Mouse (Mus musculus): ENCODE measurements at regions not wholly inside any gene's neighbourhood (a gene's known extent, or its start where the extent isn't known, plus 50 kb on each side); places are given as distances from the start of the nearest gene placed in this dataset.
"Not testable (repeated sequence)": the region's sequence is repeated elsewhere in the genome, so short reads cannot be mapped to it uniquely, and the experiment has no call there.

DNA sequence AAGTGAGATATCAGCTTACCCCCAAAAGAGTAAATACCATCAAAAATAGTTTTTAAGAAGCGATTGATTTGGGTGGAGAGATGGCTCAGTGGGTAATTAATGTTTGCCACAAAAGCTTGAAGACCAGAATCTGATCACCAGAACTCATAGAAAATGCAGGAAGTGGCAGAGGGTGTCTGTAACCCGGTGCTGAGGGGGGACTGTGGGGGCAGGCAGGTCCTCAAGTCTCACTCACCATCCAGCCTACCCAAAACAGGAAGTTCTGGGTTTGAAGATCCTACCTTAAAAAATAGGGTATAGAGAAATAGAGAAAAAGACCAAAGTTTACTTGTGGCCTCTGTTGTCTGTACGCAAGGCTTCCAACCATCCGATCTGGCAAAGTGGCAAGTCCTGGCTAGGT, 190.3 kb upstream of the Plcz1 start:
- no peak for DNase-seq (ENCODE audit: low spot score in 2 of 2)

DNA sequence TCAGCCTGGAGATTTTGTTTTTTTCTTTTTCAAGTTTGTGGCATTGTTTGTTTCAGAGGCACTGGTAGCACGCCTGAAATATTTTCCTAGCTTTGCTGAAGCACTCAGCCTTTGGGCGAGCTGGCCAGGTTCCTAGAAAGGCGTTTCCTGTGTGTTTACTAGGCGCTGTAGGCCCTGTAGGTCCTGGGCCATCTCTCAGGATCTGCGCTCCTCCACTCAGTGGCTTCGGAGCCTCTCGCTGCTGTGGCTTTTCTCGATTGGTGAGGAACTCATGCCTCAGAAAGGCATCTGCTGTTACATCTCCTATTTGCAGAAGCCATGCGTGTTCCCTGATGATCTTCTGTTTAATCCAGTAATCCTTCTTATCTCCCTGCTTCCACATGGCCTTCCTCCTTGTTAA, 188.0 kb upstream of the Plcz1 start:
- DNase-seq (ENCODE audit: low spot score in 2 of 2), result no peak

DNA sequence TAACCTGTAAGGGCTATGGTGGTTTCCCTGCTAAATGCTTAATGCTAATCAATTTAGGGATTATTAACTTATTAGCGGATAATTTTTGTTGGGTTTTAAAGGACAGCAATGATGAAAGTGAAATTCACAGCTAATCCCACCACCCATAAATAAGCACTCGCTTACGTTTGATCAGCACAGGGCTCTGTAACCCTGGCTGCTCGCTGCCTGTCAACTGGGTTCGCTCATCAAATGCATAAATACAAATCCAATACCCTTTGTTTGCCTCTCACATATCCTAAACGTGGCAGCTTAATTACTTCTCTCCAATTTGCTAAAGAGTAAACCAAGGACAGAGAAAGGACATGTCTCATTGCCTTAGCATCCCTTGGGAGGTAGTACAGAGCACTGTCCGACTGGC, 187.5 kb upstream of the Plcz1 start:
- DNase-seq (ENCODE audit: low spot score in 2 of 2), result no peak

DNA sequence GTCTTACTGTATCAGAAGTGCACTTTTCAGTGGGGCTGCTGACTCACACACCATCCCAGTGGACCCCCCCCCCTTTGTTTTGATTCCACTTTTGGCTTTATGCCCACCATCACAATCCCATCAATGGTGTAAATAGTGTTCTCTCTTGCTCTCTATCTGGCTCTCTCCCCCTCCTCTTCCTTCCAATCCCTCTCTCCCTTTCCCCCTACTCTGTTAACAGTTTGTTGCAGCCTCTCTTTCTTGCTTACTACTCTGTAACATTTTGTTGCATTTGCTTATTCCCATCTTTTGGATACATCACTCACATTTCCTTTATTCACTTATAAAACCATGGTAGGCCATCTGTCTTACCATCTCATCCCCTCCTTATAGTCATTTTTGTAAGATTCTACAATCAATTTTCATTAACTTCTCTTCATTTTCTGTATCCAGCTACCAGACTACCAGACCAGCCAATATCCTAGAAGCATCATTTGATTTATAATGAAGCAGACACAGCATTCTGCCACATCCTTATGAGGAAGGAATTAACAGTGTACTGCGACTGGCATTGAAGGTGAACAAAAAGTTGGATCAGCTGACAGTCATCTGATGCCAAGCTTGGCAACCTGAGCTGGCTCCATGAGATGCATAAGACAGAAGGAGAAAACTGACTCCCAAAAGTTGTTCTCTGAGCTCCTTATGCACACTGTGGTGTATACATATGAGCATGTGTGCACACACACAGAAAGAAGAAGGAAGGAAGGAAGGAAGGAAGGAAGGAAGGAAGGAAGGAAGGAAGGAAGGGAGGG, 181.5 kb upstream of the Plcz1 start:
- DNase-seq (ENCODE audit: low spot score in 2 of 2), result no peak

DNA sequence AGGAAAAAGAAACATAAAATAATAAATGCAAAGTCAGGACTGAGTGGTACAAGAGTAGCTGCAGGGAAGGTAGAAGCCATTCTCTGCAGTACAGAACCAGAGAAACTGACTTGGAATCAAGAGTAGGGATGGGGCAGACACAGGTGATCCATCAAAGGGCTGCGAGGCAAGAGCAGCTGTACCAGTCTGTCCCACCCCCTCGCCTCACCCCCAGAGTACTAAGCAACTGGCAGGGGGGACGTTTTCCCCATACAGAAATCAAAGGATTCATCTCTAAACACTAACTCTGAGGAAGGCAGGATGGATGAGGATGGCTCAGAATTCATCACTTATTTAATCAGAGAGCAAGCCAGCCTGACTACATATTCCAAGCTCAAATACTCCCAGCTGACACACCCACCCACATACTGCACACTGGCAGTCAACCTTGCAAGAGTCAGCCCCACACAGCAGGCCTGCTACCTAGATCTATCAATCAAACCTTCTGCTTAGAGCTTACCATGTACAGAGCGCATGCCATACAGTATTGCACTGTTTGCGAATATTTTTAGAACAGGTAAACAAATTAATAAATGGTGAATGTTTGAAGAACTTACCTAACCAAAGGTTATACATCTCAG, 180.5 kb upstream of the Plcz1 start:
- DNase-seq (ENCODE audit: low spot score in 2 of 2), result no peak

DNA sequence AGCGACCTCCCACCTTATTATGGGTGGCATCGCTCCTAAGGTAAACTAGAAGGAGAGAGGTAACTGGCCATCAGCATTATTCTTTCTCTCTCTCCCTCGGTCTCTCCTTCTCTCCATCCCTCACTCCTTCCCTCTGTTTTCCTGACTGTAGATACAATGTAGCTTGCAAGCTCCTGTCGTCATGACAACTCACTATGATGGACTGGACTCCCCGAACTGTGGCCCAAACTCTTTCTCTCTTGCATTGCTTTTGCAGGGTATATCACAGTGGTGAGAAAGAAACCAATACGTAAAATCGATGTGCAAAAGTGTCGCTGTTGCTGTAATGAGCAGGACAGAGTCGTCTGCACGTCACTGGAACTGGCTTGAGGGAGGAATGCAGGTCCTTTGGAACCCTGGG, 177.5 kb upstream of the Plcz1 start:
- DNase-seq (ENCODE audit: low spot score in 2 of 2), result no peak

DNA sequence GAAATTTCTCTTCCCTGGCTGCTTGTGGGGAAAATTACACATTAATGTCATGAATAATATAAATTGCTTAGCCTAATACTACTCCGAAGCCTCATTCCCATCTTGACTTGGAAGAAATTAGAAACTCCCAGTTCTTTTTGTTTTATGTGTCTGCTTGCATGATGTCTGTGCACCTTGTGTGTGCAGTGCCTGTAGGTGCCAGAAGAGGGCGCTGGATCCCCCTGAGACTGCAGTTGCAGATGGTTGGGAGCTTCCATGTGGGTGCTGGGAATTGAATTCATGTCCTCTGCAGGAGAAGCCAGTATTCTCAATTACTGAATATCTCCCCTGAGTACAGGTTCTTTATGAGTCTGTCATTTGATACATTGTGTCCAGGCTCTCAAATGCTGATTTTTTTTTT, 171.1 kb upstream of the Plcz1 start:
- no peak for DNase-seq (ENCODE audit: low spot score in 2 of 2)

DNA sequence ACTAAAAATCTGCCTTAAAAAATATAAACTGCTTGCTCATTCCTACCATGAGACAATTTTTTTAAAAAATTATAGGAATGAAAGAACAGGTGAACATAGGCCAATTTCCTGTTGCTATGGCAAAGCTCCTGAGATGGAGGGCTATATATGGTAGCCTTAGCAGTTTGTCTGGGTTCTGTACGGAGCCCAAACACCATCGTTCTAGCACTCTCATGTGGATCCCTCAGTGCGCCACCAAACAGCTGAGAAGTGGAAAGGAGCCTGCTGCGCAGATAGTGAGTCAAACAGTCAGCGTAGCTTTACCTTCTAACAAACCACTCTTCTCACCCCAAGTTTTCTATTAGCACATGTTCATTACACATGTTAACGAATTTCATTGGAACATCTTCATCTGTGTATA, 168.9 kb upstream of the Plcz1 start:
- DNase-seq (ENCODE audit: low spot score in 2 of 2), result no peak

DNA sequence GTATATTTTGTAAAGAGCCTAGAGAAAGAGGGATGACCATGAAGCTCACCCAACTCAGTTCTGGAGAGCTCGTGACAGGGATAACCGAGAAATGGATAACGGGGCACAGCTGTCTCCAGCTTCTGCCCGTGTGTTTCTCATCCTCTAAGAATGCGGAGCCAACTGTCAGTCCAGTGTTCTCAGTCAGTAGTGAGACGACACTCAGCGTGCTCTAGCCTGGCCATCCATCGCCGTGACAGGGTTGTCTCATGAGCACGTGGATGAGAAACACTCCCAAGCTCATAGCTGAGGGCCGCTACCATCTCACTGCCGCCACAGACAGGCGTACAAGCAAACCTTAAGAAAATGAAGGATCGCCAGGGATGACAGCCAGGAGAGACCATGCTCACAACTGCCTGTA, 167.8 kb upstream of the Plcz1 start:
- DNase-seq (ENCODE audit: low spot score in 2 of 2), result no peak

DNA sequence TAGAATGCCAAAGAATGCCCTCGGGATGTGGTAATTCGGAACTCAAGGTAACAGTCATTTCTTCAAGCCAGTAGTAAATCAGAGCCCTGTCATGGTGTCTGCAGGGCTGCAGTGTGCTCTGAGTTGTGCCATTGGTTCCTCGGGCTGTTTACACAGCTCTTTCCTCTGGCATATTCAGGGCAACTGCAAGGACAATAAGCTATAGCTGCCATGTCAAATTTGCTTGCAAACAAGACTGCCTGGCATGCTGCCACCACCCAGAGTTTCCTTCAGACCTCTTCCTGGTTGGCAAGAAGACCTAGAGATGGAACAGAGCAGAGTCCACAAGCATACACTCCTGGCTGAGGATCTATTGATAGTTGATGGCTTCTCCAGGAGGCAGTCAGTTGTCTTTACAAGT, 167.1 kb upstream of the Plcz1 start:
- DNase-seq (ENCODE audit: low spot score in 2 of 2), result no peak

DNA sequence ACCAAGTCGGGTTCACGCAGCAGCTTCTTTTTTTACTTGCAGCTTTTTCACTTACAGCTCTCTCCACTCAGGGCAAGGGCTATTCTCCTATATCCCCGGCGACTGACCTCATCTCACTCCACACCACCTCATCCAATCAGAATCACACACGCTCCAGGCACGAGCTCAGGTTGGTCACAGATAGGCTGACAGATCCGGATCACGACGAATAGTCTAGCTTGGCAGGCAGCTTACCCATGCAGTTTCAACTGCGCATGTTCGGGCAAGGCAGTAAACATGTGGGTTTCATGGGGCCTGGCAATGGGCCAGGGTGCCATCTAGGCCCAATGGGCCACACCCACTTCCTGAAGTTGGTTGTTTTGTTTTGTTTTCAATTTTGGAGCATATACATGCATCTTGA, 165.4 kb upstream of the Plcz1 start:
- not testable (repeated sequence) for DNase-seq (ENCODE audit: low spot score in 2 of 2)

DNA sequence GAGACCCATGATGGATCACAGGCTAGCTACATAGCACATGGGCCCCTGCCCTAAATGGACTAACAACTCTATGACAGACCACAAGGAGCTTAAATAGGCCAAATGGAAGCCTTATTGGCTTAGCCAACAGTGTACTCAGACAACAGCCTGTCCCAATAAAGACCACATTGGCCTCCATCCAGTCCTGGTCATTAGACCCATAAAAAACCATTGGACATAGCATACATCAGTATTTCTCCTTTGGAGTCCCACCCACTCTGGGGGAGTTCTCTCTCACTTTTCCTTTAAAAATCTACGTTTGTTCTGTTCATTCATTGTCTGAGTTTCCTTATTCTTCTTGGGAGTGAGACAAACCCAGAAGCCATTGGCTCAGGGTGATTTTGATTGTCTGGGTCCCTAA, 160.1 kb upstream of the Plcz1 start:
- no peak for DNase-seq (ENCODE audit: low spot score in 2 of 2)

DNA sequence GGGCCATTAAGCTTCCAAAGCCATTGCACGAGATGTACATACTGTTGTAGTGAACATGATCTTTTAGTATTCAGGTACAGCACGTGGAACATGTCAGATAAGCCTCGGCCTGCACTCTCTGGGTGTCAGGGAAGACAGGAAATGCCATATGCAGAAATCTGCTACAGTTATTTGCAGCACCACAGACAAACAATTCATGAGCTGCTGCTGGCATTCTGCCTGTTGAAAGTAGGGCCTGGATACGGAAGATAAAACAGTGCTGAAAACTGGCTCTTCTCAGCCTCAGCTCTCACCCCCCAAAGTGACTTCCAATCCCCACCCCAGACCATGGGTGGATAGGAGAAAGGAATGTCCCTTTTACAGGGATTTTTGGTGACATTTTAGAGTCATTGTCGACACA, 159.1 kb upstream of the Plcz1 start:
- DNase-seq (ENCODE audit: low spot score in 2 of 2), result no peak

DNA sequence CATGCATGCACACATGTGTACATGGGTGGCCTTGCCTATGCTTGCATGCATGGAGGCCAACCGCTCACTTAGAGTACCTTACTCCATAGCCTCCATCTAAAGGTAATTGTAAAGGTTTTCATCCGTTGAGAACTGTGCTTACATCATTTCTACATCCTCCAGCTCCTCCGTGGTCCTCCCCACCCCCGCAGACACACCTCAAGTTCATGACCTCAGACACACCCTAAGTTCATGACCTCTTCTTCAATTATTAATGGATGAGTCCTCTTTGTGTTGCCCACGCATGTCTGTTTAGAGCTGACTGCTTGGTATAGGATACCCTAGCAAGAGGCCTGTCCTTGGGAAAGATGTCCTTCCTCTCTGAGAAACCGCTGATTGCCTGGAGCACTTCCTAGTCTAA, 156.8 kb upstream of the Plcz1 start:
- no peak for DNase-seq (ENCODE audit: low spot score in 2 of 2)

DNA sequence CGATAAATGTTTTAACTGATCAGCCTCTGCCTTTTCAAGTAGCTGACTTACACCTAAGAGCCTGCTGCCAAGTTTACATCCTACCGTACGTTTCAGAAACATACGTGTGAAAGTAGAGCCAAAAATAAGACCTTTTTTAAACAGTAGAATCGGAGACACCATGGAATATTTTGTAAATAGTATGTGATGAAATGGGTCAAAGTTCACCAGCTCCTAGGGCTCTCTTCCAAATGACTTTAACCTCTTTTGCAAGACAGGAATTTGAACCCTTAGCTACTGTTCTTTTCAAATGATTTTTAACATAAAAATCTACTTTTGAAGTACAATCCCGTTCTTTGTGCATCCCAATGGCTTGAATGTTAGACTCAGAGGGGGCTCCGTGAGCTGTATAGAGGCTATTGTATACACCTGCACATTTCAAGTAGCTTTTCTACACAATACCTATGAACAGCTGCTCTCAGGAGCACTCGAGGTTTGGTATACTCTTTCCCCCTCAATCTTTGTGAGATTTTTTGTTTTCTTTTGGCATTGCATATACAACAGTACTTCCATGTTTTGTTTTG, 155.9 kb upstream of the Plcz1 start:
- DNase-seq (ENCODE audit: low spot score in 2 of 2), result no peak

DNA sequence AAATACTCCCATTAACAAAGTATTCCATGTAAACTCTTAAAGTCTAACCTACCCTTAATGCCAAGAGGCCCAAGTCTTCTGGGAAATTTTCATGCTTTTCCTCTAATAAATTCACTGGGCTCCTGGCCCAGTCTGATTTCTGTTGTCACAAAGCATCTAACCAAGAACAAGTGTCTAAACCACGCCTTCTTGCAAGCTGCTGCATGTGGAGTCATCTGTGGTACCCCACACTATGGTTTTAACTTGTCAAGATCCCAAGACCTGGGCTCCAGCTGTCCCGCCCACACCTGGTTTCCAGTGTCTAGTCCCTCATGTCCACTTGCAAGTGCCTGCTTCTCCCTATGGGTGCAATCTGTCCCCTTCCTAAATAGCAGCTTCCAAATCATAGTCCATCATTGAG, 153.0 kb upstream of the Plcz1 start:
- peak in 1 of 2 experiments; percentile 39 for DNase-seq (ENCODE audit: low spot score in 2 of 2)

DNA sequence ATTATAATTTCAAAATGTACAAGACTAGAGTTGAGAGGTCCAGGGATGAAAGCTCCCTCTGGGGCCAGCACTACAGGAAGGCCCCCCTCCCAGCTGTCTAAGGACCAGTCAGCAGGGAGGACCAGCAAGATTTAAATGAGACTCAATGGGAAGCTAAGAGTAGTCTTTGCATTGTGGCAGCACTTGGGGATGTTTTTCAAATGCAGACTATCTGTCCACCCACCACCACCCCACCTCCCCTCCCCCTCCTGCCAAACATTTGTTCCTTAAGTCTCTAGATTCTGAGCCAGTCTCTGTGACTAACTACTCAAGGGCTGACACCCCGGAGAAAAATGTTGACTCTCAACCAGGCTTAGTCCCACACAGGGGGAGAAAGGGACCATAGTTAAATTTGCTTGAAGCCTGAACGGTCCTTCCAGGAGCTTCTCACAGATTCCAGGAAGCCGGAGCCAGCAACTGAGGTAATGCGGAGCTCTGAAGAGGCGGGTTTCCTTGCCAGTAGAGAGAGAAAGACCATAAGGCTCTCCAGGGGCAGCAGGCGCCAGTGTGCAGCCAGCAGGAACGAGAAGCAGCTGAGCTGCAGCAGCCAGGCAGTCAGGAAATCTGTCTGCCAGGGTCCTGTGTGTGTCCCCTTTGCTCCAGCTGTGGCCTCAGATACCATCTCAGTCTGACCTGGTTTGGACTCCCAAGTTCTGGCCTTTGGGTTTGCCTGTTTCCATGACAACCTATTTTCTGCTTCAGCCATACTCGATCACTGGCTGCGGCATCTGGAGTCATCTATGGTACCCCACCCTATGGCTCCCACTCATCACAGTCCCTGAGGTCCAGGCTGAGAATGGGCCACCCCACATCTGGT, 152.1 kb upstream of the Plcz1 start:
- DNase-seq (ENCODE audit: low spot score in 2 of 2), result peak; percentile 9 to 37

DNA sequence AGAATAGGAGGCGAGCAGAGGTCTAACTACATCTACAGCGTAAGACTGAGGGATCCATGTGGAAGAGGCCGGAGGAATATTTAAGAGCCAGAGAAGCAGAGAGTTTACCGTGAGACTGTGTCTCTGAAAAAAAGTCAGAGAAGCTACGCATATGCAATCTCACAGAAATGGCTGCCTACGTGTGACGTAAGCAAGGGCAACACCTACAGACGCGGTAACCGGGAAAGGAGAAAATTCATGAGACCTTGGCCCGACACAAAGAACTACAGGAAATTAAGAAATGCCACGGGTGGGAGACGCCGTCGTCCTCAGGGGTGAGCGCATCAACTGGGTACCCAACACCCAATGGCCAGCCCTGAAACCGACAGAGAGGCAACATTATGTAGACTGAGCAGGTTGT, 151.3 kb upstream of the Plcz1 start:
- DNase-seq (ENCODE audit: low spot score in 2 of 2), result no peak

DNA sequence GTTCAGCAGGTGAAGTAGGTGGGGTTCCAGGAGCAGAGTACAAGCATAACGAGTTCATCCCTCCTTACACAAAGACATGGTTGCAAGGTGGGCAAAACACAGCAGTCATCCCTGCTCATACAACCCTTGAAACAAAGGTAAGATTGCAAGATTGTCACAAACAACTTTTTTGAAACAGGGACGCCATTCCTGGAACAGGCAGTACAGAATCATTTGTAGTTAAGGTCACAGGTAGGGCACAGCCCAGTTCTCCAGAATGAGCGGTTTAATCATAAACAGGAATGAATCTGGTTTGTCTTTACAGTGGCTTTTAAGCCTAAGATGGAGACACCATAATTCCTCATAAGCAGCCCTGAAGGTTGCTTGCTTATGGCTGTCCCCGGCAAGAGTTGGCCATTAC, 150.1 kb upstream of the Plcz1 start:
- no peak for DNase-seq (ENCODE audit: low spot score in 2 of 2)

DNA sequence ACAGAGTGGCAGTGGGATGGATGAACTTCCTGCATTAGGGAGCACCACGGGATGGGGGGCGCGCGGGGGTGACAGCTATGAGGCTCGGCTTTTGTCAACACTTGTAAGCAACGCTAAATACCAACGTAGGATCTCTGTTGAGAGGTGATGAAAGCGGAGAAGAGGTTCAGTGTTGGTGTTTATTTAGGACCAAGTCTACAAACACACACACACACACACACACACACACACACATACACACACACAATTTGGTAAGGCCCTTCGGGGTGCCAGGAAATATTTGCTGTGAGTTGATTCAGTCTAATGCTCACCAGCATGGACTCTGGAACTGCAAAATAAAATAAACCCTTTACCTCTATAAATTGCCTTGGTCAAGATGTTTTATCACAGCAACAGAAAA, 148.3 kb upstream of the Plcz1 start:
- no peak for DNase-seq (ENCODE audit: low spot score in 2 of 2)

DNA sequence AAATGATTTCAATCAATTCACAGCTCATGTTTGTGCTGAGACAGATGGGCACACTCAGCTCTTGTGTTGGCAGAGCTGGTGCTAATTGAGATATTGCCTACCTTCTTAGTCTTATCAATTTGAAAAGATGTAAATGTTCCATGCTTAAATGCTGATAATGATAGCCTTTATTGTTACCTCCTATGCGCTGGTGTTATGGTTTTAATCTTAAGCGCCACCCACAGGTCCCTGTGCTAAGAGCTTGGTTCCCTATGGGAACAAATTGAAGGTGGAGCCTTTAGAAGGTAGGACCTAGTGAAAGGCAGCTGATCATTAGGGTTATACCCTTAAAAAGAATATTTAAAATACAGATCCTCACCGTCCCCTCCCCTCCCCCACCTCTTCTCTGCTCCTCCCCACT, 146.5 kb upstream of the Plcz1 start:
- DNase-seq (ENCODE audit: low spot score in 2 of 2), result no peak

DNA sequence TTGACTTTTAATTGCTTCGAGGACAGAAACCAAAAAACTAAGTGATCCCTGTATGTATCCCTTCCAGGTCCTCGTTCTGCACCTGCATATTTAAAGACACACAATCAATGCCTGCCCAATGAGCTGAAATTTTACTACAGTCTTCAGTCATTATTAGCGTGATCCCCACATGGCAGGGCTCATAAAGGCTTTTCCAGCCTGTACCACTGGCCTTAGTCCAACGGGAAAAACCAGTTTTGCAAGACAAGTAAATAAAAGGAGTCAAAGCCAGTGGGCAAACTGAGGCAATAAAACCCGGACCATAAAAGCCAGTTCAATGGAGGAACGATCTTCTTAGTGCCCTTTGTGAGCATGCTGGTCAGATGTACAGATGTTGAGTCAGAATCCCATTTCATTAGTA, 145.8 kb upstream of the Plcz1 start:
- DNase-seq (ENCODE audit: low spot score in 2 of 2), result no peak
